Mouse (Mus musculus): ENCODE data around the gene Rabl6. TPM values are rescaled to one million over a fixed set of nuclear protein-coding genes. Genes with fewer than 3 reads are reported as not detected.

Rabl6 gene
- polyA plus RNA-seq, 1 experiment from 2014 or later = 74.3 TPM

DNA sequence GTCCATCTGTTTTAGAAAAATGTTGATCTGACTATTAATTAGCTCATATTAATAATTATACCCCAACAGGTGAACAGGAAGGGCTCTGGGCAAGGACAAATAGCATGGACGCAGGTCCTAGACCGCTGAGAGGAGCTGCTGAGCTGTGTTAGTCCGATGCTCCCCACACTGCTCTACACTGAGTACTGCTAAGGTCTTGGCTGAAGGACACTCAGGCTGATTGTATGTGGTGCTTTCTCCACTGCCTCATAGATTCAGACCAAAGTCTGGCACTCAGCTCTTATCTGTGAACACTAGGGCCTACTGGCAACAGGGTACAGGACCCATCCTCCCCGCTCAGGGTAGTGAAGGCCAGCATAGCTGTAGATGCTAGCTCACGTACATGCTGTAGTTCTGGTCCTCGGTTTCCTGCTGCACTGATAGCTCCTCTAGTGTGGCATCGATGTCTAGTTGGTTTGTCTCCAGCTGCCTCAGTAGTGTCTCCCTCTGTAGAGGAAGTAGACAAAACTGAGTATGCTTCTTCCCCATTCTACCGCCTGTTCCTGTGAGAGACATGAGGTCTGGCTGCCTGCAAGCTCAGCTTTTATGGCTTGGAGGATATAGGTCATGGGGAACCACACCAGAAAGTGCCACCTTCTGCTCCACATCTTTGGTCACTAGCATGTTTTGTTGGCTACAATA is 20.0 kb downstream of the Rabl6 start:
- H3K36me3 ChIP-seq = peaks cover 92% of the 10 kb centered on the region
- H3K4me1 ChIP-seq (replicated peaks) = peaks cover 6% of the 10 kb centered on the region
- no peaks in the 10 kb centered on the region for H3K9me3 ChIP-seq
- H3K27ac ChIP-seq (replicated peaks) = no peak overlapping the region
- H3K4me3 ChIP-seq = no peak overlapping the region
- no peak for ATAC-seq (ENCODE audit: low read depth)
- 95% methylated on average over 8 of the region's 8 CpGs for WGBS
- H3K4me2 ChIP-seq = no peak overlapping the region
- no peak overlapping the region for H3K9ac ChIP-seq
- no peaks in the 10 kb centered on the region for H3K27me3 ChIP-seq

DNA sequence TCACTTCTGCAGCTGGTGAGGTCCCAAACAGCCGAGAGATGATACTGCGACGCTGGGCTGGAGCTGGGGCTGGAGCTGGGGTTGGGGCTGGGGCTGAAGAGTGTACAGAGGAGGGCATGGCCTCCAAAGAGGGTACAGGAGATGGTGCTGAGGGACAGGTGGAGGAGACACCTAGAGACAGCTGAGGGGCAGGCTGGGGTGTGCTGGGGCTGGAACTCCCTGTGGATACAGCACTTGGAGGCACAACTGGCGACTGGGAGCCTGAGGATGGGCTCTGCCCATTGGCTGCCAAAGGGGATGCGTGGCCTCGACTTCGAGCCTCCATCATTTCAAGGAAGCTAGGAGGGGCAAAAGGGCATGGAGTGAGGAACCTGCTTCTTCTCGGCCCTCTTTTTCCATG is 21.0 kb downstream of the Rabl6 start:
- peaks cover 17% of the 10 kb centered on the region for H3K4me1 ChIP-seq (replicated peaks)

DNA sequence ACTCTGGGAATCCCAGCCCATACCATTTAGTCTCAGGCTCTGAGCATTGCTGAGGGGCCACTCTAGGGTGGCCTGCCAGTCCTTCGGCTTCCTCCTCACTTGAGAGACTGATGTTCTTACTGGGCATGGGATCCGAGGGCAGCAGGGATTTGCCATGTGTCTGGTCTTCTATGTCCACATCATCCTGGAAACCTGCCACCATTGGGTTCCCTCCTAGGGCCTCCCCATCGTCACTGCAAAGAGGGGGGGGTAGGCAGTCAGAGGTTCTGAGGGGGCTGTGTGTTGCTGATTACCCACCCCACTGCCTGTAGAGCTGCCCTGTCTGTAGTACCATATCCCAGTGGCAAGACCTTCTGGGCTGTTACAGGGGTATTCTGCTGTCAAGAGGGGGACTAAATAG is 22.7 kb downstream of the Rabl6 start:
- no peak for ATAC-seq (ENCODE audit: low read depth)
- no peaks in the 10 kb centered on the region for H3K9me3 ChIP-seq
- H3K4me1 ChIP-seq (replicated peaks) = peaks cover 32% of the 10 kb centered on the region
- H3K9ac ChIP-seq = no peak overlapping the region
- 86% methylated on average over 3 of the region's 3 CpGs for whole genome bisulfite sequencing
- peaks cover 5% of the 10 kb centered on the region for H3K27me3 ChIP-seq
- H3K4me3 ChIP-seq = no peak overlapping the region
- H3K36me3 ChIP-seq = peaks cover 70% of the 10 kb centered on the region
- no peak overlapping the region for H3K4me2 ChIP-seq
- H3K27ac ChIP-seq (replicated peaks) = no peak overlapping the region

More for the DNA sequence above, 21.0 kb downstream of the Rabl6 start:
- Histone ChIP-seq H3K9ac (no peak overlapping the region), H3K27me3 (no peaks in the 10 kb centered on the region), H3K4me2 (no peak overlapping the region), H3K27ac (replicated peaks) (no peak overlapping the region), H3K9me3 (no peaks in the 10 kb centered on the region), H3K4me3 (no peak overlapping the region), H3K36me3 (peaks cover 87% of the 10 kb centered on the region)
- 91% methylated on average over 8 of the region's 8 CpGs for WGBS
- no peak for ATAC-seq (ENCODE audit: low read depth)

DNA sequence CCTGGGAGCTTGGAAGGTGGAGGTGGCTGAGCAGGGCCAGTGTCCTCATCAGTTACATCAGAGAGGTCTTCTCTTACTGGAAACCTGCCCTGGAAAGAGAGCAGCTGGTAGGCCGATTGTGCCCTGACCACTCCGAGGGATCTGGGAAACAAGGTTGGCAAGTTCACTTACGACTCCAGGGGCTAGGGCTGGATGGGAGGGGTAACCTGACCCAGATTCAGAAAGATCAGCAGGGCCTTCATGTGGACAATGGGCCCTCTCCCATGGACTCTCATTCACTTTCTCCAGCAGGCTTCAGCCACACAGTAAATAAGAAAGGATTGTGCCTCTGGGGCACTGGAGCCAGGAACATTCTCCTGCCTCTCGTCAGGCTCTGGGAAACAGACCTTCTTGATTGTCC is 23.5 kb downstream of the Rabl6 start:
- WGBS = 92% methylated on average over 4 of the region's 4 CpGs
- H3K4me3 ChIP-seq = no peak overlapping the region
- ATAC-seq (ENCODE audit: low read depth) = no peak
- no peak overlapping the region for H3K9ac ChIP-seq
- peaks cover 13% of the 10 kb centered on the region for H3K27me3 ChIP-seq
- no peaks in the 10 kb centered on the region for H3K9me3 ChIP-seq
- peaks cover 38% of the 10 kb centered on the region for H3K4me1 ChIP-seq (replicated peaks)
- no peak overlapping the region for H3K27ac ChIP-seq (replicated peaks)
- H3K4me2 ChIP-seq = no peak overlapping the region
- H3K36me3 ChIP-seq = peaks cover 63% of the 10 kb centered on the region

DNA sequence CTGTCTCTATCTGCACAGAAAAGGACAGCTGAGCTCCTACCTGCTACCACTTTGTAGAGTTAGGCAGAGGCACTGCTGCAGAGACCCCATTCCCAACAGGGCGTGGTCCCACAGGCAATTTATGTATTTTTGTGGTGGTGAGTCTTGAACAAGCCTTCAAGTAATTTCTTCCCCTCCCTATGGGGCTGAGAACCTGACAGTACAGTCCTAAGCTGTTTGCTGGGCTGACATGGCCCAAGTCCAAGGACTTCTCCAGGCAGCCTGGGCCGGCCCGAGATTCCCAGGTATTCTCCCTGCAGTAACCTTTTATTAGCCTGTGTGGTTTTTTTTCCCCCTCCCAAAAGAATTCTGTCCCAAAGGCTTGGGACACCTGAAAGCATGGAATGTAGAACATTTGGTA is 24.2 kb downstream of the Rabl6 start:
- Histone ChIP-seq H3K4me1 (replicated peaks) (peaks cover 46% of the 10 kb centered on the region), H3K4me3 (no peak overlapping the region), H3K36me3 (peaks cover 60% of the 10 kb centered on the region), H3K27me3 (peaks cover 20% of the 10 kb centered on the region), H3K9me3 (no peaks in the 10 kb centered on the region), H3K9ac (no peak overlapping the region), H3K27ac (replicated peaks) (no peak overlapping the region), H3K4me2 (no peak overlapping the region)
- WGBS = 95% methylated on average over 3 of the region's 3 CpGs
- no peak for ATAC-seq (ENCODE audit: low read depth)

DNA sequence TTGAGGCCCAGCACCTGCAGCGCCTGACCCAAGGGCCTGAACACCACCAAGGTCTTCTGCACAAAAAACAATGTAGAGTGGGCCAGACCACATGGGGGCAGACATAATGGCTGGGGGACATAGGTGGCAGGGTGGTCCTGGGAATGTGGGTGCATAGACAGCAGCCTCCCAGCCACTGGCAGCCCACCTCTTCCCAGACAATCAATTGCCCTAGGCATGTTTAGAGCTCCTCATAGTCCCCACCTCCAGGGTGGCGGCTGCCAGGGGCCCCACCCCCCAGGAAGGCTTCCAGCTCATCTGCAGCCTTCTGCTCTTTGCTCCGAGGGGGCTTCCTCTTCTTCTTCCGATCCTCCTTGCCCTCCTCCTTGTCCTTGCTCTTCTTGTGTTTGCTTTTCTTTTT is 24.8 kb downstream of the Rabl6 start:
- H3K9ac ChIP-seq = peak overlapping the region; percentile 31; the same call in 1 of the 2 replicates
- H3K4me1 ChIP-seq (replicated peaks) = peaks cover 51% of the 10 kb centered on the region
- no peak overlapping the region for H3K4me2 ChIP-seq
- peak overlapping the region; percentile 83 for H3K27ac ChIP-seq (replicated peaks)
- H3K27me3 ChIP-seq = peaks cover 25% of the 10 kb centered on the region
- H3K4me3 ChIP-seq = no peak overlapping the region
- peaks cover 56% of the 10 kb centered on the region for H3K36me3 ChIP-seq
- H3K9me3 ChIP-seq = no peaks in the 10 kb centered on the region
- ATAC-seq (ENCODE audit: low read depth) = no peak
- 71% methylated on average over 4 of the region's 4 CpGs for WGBS

- peaks cover 30% of the 10 kb centered on the region for H3K27me3 ChIP-seq
- H3K4me1 ChIP-seq (replicated peaks) = peaks cover 56% of the 10 kb centered on the region
- no peaks in the 10 kb centered on the region for H3K9me3 ChIP-seq
- H3K27ac ChIP-seq (replicated peaks) = peak overlapping the region; percentile 83
- H3K4me3 ChIP-seq = no peak overlapping the region
- WGBS = 53% methylated on average over 6 of the region's 6 CpGs
- H3K4me2 ChIP-seq = no peak overlapping the region
- H3K36me3 ChIP-seq = peaks cover 51% of the 10 kb centered on the region
- ATAC-seq (ENCODE audit: low read depth) = peak; percentile 51; the same call in 1 of the 2 replicates
- H3K9ac ChIP-seq = peak overlapping the region; percentile 31; the same call in 1 of the 2 replicates
Observed at GRCm38 (mm10) chr2:25583120-25583481, 25.2 kb downstream of the Rabl6 start.

DNA sequence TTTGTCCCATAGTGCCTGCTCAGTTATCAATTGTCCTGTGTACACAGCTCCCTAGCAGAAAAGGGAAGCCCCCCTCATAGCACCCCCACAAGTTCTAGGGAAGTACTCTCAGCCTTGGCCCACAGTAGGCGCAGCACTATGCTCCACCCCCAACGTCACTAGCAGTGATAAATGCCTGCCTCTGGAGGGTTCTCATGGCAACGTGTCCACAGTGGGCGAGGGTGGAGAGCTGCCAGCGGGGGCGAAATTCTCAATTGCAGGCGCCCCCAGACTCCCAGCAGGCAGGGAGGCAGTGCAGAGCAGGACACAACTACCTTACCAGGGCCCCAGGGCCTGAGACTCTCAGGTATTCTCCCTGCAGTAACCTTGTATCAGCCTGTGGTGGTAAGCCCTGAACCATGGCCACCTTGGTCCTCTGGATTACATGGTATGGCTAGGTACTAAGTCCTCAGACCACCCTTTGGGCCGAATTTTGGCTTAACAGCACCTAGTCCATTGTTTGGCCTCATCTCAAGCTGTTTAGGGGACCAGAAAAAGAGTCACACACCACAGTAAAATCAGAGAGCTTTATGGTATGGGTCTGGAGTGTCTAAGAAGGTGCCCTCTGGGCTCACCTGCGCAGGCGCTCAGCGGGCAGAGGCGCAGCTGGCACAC is 25.7 kb downstream of the Rabl6 start:
- peak overlapping the region; percentile 83 for H3K27ac ChIP-seq (replicated peaks)
- no peak overlapping the region; the same call in 1 of the 2 replicates for H3K9ac ChIP-seq
- WGBS = 34% methylated on average over 12 of the region's 12 CpGs
- peaks cover 35% of the 10 kb centered on the region for H3K27me3 ChIP-seq
- peak; percentile 41 for ATAC-seq (ENCODE audit: low read depth)
- peak overlapping the region; percentile 72; the same call in 1 of the 2 replicates for H3K4me2 ChIP-seq
- H3K36me3 ChIP-seq = peaks cover 46% of the 10 kb centered on the region
- peaks cover 61% of the 10 kb centered on the region for H3K4me1 ChIP-seq (replicated peaks)
- no peak overlapping the region for H3K4me3 ChIP-seq
- no peaks in the 10 kb centered on the region for H3K9me3 ChIP-seq

DNA sequence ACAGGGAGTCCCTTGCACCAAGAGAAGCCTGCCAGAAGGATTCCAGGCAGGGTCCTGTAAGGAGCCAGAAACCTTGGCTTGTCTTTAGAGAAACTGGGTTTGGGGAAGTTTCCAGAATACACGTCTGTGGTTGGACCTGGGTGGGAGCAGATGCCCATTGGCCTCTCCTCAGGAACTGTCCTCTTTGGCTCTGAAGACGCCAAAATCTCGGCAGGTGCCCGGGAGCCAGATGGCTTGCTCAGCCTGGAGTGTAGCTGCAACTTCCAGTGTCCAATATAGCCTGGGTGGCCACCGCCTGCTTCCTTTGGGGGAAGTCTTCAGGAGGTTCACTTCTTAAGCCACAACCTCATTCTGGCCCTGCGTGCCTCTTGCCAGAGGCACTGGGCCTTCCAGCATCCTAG is 26.4 kb downstream of the Rabl6 start:
- H3K9me3 ChIP-seq = no peaks in the 10 kb centered on the region
- H3K4me1 ChIP-seq (replicated peaks) = peaks cover 68% of the 10 kb centered on the region
- 37% methylated on average over 6 of the region's 6 CpGs for WGBS

DNA sequence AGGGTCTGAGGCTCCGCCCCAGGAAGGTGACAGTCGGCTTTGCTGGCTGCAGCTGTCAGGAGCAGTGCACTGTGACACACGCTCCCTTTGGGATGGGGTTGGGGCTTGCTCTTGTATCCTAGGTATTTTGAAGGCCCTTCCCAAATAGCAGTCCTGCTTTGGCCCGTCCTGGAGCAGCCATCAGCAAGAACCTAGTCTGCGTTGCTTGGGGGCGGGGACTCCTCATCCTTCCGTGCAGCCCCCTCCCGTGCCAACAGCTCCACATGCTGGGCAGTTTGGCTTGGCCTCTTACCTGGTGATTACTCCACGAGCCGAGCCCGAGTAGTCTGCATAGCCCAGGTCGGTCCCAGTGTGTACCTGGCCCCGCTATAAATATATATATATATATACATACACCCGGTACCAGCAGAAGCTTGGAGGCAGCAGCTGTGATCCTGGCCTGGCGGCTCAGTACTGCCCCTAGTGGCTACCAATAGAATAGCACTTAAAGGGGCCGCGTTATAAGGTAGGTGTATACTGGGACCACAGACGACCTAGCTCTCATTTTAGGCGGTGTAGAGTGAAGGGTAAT is 26.9 kb downstream of the Rabl6 start, which contains the start of gene Ajm1:
Gene Ajm1 (minus strand): TSS at position 464 of the 571 bp plus-strand sequence.
- H3K9me3 ChIP-seq = no peaks in the 10 kb centered on the region
- peak; percentile 77 for ATAC-seq (ENCODE audit: low read depth)
- peak within 1 kb of the TSS; percentile 72 for H3K4me2 ChIP-seq
- peak within 1 kb of the TSS; percentile 66 for H3K9ac ChIP-seq
- H3K27ac ChIP-seq (replicated peaks) = peak within 1 kb of the TSS; percentile 83
- H3K36me3 ChIP-seq = peaks cover 37% of the 10 kb centered on the region
- 7% methylated on average over 19 of the region's 19 CpGs for WGBS
- peaks cover 70% of the 10 kb centered on the region for H3K4me1 ChIP-seq (replicated peaks)
- peak within 1 kb of the TSS; percentile 48 for H3K4me3 ChIP-seq
- peaks cover 47% of the 10 kb centered on the region for H3K27me3 ChIP-seq

More for the DNA sequence above, 26.4 kb downstream of the Rabl6 start:
- Histone ChIP-seq H3K4me3 (peak overlapping the region; percentile 48; the same call in 1 of the 2 replicates), H3K4me2 (peak overlapping the region; percentile 72), H3K9ac (peak overlapping the region; percentile 43), H3K36me3 (peaks cover 40% of the 10 kb centered on the region), H3K27me3 (peaks cover 42% of the 10 kb centered on the region), H3K27ac (replicated peaks) (peak overlapping the region; percentile 83)
- ATAC-seq (ENCODE audit: low read depth) = 0 out of 2 replicates have a peak, but pooled peaks have one; percentile 1

GRCm38 (mm10) chr2:25580621-25581101 is 27.7 kb downstream of the Rabl6 start:
- Histone ChIP-seq H3K4me2 (peak overlapping the region; percentile 72), H3K9me3 (no peaks in the 10 kb centered on the region), H3K27ac (replicated peaks) (no peak overlapping the region), H3K4me3 (peak overlapping the region; percentile 48), H3K4me1 (replicated peaks) (peaks cover 75% of the 10 kb centered on the region), H3K27me3 (peaks cover 55% of the 10 kb centered on the region), H3K36me3 (peaks cover 31% of the 10 kb centered on the region), H3K9ac (peak overlapping the region; percentile 66)
- ATAC-seq (ENCODE audit: low read depth) = no peak
- WGBS = 45% methylated on average over 6 of the region's 6 CpGs
